Mouse (Mus musculus) layer of hippocampus, postnatal 14 days (tissue): ENCODE data around the gene Fam131a. TPM values are rescaled to one million over a fixed set of nuclear protein-coding genes. Genes with fewer than 3 reads are reported as not detected.

Source experiments
- DNase-seq, 2 experiments: peaks; one replicate each; pipeline ENCODE4 v3.0.0; 2021 to 2022; ENCODE audit warnings: low spot score in 2 of 2, mixed read lengths in 1 of 2
- total RNA-seq, 2 experiments: library from RNA; stranded (reverse); gene quantifications; 2 replicates each; pipeline ENCODE4 v1.2.3; 2021

Gene Fam131a
- total RNA-seq, 2 experiments from 2014 or later = 432 to 446 TPM

- DNase-seq = no peak
Observed at GRCm38 (mm10) chr16:20715566-20715965, 22.5 kb downstream of the Fam131a start.

GRCm38 (mm10) chr16:20715976-20716840 is 23.2 kb downstream of the Fam131a start:
- peak; percentile 81 to 82 for DNase-seq

GRCm38 (mm10) chr16:20716841-20717180 is 23.8 kb downstream of the Fam131a start:
- no peak for DNase-seq

- peak; percentile 96 to 98 for DNase-seq
Observed at GRCm38 (mm10) chr16:20717181-20717977, 24.3 kb downstream of the Fam131a start, which contains the start of the genes Polr2h and Clcn2. Gene Polr2h, plus strand, starts transcription at chr16:20717665. Gene Clcn2, minus strand, starts transcription at chr16:20717746.

- DNase-seq = no peak
Observed at GRCm38 (mm10) chr16:20717978-20718670, 25.1 kb downstream of the Fam131a start.

GRCm38 (mm10) chr16:20721808-20722207 is 28.8 kb downstream of the Fam131a start:
- DNase-seq = no peak

GRCm38 (mm10) chr16:20722736-20723135 is 29.7 kb downstream of the Fam131a start:
- DNase-seq = no peak

GRCm38 (mm10) chr16:20723247-20723646 is 30.2 kb downstream of the Fam131a start:
- DNase-seq = no peak

- DNase-seq = peak in 1 of 2 experiments; percentile 35
Observed at GRCm38 (mm10) chr16:20724338-20724748, 31.3 kb downstream of the Fam131a start.

GRCm38 (mm10) chr16:20725321-20725720 is 32.3 kb downstream of the Fam131a start:
- no peak for DNase-seq

- DNase-seq = no peak
Observed at GRCm38 (mm10) chr16:20725750-20726149, 32.7 kb downstream of the Fam131a start.

- no peak for DNase-seq
Observed at GRCm38 (mm10) chr16:20726384-20726783, 33.3 kb downstream of the Fam131a start.

- no peak for DNase-seq
Observed at GRCm38 (mm10) chr16:20730293-20730711, 37.3 kb downstream of the Fam131a start.

GRCm38 (mm10) chr16:20731688-20732087 is 38.6 kb downstream of the Fam131a start:
- DNase-seq = peak in 1 of 2 experiments; percentile 26

- no peak for DNase-seq
Observed at GRCm38 (mm10) chr16:20732251-20732924, 39.3 kb downstream of the Fam131a start.

- peak in 1 of 2 experiments; percentile 70 for DNase-seq
Observed at GRCm38 (mm10) chr16:20732925-20733730, 40.1 kb downstream of the Fam131a start, which contains the start of gene Chrd. Gene Chrd, plus strand, starts transcription at chr16:20733127.

GRCm38 (mm10) chr16:20733731-20734730 is 41.0 kb downstream of the Fam131a start, which contains the start of gene Thpo:
Gene Thpo, minus strand, starts transcription at chr16:20734511.
- DNase-seq = no peak

GRCm38 (mm10) chr16:20735651-20736050 is 42.6 kb downstream of the Fam131a start:
- DNase-seq = no peak
